Mouse (Mus musculus) left cerebral cortex, postnatal 14 days (tissue): ENCODE results near the gene Pla2g4a. TPM values are rescaled to one million over a fixed set of nuclear protein-coding genes. Genes with fewer than 3 reads are reported as not detected.
"Not testable (repeated sequence)": the region's sequence is repeated elsewhere in the genome, so short reads cannot be mapped to it uniquely, and the experiment has no call there.

Experiments used
- DNase-seq, 2 experiments: peaks; one replicate each; pipeline ENCODE4 v3.0.0; 2021 to 2022; ENCODE audit warnings: low spot score in 2 of 2, mixed read lengths in 1 of 2
- intact Hi-C: fragments of 180-260 bp; cut with DNase I; formaldehyde crosslinking; loops from one replicate; pipeline ENCODE4 v1.15.1; 2025
- total RNA-seq, 2 experiments: library from RNA; stranded (reverse); gene quantifications; 2 replicates each; pipeline ENCODE4 v1.2.3; 2021

The Pla2g4a gene
- total RNA-seq, 2 experiments from 2014 or later = 1.7 to 2.6 TPM

DNA sequence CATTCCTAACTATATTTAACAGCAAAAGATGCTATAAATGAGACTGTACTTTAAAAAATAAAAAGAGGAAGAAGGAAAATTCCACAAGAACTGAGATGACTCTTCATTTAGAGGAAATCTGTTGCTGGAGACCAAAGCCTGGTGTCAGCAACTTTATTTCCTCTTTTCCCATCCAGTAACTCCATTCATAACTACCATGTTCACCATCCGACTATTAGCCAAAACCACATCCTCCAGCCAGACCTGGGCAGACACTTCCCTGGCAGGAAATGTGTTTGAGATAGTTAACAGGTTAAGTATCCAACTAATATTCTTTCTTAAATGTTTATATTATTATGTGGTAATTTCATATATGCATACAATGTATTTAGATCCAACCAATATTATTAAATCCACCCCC lies 20.8 kb downstream of the Pla2g4a start:
- intact Hi-C loops = no loop called here
- DNase-seq = no peak

DNA sequence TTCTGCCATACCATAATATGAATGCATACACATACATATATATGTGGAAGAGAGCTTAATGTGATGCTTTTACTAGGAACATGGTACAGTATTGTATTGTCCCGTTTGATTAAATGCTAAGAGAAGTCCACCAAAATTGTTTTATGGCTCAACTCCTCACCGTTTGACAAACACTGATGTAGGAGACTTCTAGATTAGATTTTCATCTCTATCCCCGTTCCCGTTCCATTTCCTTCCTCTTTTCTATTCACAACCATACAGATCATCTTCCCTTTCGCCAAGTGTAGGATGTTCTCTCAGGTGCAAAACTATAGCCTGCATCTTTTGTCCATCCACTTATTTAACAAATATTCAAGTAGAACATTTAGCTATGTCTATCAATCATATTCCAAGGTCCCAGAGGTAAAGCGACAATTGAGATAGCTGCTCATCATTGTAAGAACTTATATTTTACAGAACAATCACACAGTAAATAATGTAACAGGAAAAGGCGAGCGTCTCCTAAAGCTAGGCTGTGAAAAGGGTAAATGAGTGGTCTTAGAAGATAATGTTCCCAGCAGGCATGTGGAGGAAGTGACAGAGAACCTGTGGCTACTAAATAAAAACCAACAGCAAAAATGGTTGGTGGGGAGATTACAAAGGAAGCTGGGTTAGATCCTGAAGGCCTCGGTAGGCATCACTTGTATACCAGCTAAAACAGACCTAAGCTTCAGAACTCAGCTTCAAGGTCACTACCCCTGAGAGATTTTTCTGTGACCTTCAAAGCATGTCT lies 21.6 kb downstream of the Pla2g4a start:
- intact Hi-C loops = no loop called here
- DNase-seq = no peak

DNA sequence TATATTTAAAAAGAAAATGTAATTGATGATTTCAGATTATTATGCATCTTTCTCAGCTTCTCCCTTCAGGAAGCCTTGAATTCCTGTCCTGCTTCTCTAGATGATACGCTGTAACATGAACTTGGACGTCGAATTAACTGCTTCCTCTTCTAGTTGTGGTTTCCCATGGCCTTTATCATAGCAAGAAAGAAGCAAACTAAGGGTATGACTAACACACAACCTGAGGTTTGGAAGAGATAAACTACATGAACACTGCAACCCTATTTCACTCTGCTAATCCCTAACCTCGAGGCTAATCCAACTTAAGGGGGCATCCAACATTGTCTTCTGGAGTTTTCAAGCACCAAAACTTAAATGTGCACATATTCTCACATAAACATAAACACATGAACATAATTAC lies 23.3 kb downstream of the Pla2g4a start:
- intact Hi-C loops = no loop called here
- DNase-seq = no peak

DNA sequence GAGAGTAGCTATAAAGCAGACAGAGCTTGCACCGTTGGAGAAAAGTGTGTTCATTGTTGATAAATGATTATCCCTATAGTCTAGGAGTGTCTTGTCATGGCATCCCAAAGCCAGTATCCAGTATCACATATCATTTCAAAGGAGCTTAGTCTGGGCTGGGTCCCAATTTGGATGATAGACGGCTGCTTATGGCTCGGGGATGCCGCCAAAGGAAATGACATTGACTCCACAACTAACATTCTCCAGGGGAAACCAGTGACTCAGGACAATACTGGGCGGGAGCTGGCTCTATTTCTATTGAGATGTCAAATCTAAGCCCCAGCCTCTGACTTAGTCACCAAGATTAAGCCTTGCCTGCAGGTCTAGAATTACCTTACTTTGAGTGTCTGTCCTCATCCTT lies 31.9 kb downstream of the Pla2g4a start:
- DNase-seq = no peak
- intact Hi-C loops = no loop called here

DNA sequence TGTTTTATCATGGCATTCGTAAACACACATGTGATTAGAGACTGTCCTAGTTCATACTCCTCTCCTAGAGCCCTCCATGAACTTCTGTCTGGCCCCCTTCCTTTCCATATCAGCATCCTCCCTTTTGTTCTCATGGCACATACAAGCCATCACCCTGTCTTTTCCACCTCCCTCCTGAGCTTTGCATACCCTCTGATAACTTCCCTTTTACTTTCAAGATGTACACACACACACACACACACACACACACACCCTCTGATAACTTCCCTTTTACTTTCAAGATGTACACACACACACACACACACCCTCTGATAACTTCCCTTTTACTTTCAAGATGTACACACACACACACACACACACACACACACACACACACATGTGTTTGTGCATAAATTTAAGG lies 37.4 kb downstream of the Pla2g4a start:
- intact Hi-C loops, DNase-seq: not testable (repeated sequence)

DNA sequence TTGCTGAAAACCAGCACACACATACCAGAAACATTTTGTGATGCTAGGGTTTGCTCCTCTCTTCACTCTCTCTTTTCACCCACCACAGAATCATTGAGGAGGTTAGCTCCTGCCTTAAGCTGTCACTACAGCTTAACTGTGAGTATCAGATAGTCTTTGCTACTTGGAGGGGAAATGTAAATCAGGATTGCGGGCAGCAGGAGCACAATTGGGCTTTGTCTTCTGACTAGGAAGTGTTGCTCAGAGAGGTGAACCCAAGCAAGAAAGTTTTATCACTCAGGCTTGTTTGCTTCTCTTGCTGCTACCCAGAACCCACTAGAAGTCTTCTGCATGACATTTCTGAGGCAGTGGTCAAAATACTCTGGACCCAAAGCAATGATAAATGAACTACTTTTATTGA lies 38.9 kb downstream of the Pla2g4a start:
- intact Hi-C loops = no loop called here
- no peak for DNase-seq

DNA sequence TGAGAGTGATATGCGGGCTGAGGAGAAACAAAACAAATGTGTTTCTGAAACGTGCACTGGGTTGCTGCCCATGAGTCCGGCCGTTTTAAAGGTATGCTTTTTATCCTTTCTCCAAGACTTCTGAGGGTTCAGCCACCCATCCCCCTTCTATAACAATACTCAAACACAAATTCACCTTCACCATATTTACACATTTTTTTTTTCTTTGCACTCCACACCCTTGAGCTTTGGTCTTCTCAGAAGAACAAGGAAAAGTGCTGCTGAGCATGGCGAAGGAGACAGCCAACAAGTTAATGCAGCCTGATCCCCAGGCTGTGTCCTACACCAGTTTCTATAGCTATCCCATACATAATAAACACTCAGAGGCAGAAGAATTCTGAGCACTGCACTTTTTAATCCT lies 39.8 kb downstream of the Pla2g4a start:
- DNase-seq = no peak
- intact Hi-C loops = no loop called here

DNA sequence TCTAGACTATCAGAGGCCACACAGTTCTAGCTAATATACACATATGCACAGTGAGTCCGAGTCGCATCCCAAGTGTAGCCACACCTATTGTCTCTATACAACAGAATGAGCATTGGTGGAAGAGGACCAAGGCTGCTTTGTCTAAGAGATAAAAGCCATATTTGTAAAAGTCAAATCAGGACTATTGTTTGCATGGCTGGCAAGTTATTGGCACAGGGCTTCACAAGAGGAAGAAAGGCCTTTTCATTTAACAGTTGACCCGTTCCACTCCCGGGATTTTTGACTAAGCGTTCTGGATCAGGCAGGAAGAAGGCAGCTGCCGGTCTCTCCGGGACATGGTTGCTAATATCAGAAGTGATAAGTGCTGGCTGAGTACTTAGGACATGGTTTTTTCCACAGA lies 41.8 kb downstream of the Pla2g4a start:
- DNase-seq = no peak
- intact Hi-C loops = no loop called here

DNA sequence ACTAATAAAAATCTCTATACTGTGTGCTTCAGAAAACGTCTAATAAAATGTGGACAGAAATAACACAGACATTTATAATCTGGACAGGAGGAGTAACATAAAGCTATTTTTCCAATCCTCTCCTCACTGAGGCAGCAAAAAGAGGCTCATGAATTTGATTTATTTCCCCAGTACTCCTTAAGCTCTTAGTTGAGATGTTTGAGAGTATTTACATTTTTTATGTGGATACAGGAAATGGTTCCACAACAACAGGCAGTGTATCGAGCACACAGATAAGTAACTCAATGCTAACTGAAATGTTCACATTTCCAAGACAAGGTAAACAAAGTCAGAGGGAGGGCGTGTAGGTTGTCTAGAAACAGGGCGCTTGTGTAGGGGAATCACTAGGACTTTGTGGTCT lies 48.1 kb downstream of the Pla2g4a start:
- DNase-seq = no peak
- intact Hi-C loops = no loop called here

DNA sequence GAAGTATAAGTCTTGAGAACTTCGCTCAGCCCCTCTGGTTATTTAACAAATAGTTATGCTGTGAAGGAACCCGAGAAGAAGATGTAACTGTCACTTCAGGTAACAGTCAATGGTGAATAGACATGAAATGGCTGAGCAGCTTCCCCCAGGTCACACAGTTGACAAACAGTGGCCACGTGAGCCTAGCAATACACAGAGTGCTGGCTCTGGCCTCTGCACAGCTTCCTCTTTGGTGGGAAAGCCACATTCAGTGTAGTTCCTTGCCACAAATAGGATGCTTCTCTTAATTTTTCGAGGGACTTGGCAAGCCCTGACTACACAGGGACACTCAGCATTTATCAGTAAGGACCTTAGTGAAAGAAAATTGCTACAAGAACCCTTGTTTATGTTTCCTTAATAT lies 50.0 kb downstream of the Pla2g4a start:
- intact Hi-C loops = no loop called here
- DNase-seq = peak in 1 of 2 experiments; percentile 6

DNA sequence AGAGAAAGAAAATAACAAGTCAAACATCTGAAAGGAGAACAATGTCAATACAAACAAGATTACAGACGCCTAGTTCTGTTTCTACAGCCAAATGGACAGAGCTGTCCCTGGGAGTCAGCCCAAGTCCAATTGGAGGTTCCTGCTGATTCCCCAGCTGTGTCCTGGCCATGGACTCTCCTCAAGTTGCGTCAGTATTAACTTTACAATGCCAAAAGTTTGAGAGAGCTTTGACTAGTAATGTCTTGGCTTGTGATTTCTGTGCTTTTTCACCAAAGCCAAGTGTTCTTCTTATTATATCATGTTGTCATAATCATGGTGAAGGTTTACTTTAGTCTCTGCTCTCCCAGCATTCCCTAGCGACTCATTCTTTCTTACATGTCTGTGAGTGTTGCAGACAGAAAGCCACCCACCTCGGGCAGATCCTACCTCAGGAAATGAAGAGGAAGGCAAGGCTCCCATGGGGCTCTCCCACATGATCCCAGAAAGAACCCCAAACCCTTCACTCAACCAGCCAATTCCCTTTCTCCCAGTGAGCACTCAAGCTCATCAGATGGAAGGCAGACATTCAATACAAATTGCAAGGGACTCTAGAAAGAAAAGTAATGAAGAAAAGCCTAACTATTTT lies 63.0 kb downstream of the Pla2g4a start:
- intact Hi-C loops = no loop called here
- no peak for DNase-seq

DNA sequence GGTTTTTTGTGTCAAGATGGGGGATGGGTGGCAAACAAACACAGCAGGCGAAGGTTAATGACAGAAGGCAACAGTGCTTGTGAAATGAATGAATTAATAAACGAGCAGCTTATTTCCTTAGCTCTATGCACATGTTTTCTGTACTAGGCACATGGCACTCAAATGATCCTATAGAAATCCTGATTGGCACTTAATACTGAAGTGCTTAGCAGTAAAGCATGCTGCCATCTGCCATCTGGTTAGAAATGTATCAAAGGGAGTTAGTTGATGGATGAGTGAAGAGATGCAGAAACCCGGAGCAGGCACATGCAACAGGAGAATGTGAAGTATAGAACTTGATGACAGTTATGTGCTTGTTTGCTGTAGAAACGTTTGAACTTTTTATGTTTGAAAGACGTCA lies 64.5 kb downstream of the Pla2g4a start:
- no peak for DNase-seq

DNA sequence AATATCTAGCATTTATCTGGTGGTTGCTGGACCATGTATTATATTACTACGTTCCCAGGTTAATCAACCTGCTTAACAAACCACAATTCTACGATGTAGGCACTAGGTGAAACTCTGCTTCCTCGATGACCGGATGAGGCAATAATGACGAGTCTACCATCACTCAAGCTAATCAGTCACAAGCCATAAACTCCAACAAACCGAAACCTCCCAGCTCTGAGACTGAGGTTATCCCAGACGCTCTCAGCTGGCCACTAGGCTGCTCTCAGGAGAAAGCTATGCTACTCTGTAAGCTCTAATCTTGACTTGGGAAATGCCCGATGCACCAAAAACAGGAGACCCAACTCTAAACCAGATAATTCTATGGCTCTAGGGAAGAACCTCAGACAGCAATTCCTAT lies 66.2 kb downstream of the Pla2g4a start:
- intact Hi-C loops = no loop called here

More for the DNA sequence above, 64.5 kb downstream of the Pla2g4a start:
- intact Hi-C loops = no loop called here

DNA sequence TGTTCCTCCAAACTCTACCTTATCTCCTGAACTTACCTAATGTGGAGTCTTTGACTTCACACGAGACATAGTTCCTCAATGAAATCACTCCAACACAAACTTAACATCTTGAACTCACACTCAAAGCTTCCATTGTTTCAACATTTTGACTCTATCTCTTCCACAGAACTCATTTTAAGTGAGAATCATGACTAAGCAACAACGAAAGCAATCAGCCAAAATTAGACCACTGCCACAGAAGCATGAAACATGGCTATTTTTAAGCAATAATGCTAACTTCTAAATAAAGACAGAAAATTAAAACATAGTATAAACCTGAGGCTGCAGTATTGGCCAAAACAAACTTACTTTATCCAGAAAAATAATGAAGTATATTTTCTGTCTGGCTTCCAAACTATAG lies 67.2 kb downstream of the Pla2g4a start:
- DNase-seq = no peak
- intact Hi-C loops = no loop called here

More for the DNA sequence above, 66.2 kb downstream of the Pla2g4a start:
- no peak for DNase-seq

DNA sequence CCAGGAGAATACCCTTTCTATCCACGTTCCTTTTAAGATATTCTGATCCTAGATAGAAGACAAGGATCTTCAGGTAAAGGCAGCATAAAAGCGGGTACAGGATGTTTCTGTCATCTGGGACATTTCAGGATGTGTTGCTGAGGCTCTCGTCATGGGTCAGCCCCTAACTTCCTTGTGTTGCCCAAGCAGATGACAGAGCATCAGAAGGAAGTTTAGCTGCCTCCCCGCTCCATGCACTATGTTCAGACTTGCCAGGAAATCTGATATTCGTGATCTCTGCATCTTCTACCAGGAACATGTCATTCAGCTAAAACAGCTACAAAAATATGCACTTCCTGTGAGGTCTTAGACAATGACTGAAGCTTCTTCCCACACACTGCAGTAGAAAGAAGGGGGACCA lies 70.0 kb downstream of the Pla2g4a start:
- DNase-seq = no peak
- intact Hi-C loops = no loop called here

DNA sequence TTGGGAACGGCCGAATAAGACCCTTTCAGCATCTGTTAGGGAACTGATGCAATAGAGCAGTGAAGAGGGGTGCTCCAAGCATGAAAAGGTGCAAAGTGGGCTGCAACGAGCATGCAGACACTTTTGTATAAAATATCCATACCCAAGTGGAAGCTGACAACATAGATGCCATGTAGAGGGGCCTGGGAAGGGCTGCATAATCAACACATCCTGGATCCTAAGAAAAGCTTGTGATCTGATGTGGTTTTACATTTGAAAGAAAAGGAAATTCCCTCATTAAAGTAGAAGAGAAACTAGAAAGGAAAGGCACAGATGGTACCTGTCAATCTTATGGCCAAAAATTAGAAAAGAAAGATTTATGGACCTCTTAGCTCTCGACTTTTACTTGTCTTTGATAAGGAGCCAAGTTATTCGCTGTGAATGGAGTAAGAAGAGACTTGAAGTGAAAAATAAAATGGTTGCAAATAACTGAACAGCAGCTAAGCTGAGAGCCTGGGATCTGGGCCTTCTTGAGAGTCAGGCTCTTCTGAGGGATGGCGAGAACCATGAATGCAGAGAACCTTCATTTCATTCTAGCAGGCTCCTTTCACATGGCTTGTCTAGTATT lies 78.6 kb downstream of the Pla2g4a start:
- DNase-seq = no peak
- intact Hi-C loops = no loop called here

DNA sequence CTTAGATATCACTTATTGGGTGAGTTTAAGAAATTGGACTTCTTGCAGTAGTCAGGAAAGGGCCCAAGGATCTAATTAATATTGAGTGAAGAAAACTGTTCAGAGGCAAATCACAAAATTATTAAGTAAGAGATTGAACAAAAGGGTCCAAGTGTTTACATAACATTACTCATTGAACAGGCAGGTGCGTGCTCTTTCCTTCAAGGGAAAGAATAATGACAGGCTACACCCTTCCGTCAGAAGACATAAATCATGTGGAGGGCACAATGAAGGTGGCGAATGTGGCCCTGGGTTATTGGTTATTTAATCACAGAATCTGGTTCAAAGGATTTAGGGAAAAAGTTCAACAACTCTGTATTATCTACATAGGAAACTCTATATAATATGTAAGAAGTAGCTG lies 82.9 kb downstream of the Pla2g4a start:
- intact Hi-C loops = no loop called here
- DNase-seq = no peak

DNA sequence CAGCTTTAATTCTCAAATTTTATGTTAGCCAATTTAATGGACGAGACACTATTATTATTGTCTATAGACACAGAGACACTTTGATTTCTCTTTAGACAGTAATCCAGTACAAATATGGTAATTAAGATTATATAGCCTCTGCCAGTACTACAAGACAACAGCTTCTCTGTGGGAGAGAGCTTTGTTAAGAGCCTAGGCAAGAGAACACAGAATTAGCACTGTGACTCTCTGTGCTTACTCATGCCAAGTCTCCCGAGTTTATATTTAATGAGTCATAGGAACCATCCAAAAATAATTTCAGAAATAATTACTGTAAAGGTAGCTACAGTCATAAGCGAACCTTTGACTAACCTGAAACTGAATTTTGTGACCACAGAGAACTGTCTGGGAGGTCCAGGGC lies 84.6 kb downstream of the Pla2g4a start:
- no peak for DNase-seq
- intact Hi-C loops = no loop called here

DNA sequence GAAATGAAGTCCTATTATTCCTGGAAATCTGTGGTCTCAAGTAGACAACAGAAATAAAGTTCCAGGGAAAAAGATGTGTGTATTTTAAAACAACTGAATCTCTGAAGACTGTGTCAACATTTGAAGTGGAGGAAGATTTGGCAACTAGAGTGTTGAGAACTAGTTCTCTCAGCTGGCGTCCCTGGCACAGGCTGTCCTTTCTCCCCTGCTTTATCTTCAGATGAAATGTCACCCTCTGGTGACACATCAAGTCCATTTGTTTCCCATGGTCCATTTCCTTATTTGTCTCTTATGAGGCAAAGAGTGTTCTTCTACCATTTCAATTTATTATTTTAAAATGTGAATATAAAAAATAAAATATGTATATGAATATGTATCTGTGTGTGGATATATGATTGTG lies 89.5 kb downstream of the Pla2g4a start:
- no peak for DNase-seq
- intact Hi-C loops = no loop called here

DNA sequence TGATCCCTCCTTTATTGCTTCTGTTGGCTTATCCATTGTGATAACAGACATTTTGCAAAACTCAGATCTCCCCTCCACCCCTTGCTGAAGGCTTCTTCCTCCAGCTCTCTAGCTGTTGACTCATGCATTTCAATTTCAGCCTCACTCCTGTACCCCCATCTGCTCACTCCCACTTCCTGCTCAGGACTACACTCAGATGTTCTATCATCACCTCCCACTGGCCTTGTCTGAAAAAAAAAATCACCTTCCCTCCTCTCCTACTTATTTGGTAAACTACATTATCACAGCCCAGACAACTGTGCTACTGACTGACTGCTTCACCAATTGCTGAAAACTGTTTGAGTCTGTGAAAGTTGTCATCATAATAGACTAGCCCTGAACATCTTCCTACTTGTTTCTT lies 93.8 kb downstream of the Pla2g4a start:
- intact Hi-C loops = no loop called here
- DNase-seq = peak; percentile 32 to 72

DNA sequence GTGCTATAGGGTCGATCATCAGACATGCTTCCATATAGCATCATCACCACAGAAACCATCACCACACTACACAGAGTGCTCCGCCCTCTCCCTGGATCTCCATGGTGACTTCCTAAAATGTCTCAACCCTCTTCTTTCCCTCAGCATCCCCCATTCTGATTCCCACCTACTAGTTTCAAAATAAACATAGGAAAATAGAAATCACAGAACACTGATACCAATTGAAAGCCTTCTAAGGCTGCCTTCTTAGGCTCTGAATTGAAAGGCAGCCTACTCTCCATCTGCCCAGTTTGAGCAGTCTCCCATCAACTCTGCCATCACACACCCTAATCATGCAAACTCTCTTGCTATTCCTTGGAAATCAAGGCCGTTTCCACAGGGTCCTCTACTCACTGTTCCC lies 94.9 kb downstream of the Pla2g4a start:
- intact Hi-C loops = no loop called here
- DNase-seq = peak; percentile 28 to 57
